Mouse (Mus musculus) heart, adult 10 weeks (tissue): Measurements from ENCODE around the gene Dctn2. TPM values are rescaled to one million over a fixed set of nuclear protein-coding genes. Genes with fewer than 3 reads are reported as not detected.

Source experiments
- polyA plus RNA-seq: library from polyadenylated mRNA; stranded (reverse); fragments of 350-450 nt; fragmentation: Illumina TruSeq; extraction: RNeasy Lipid Tissue Mini Kit (QIAGEN cat#74804); gene quantifications from one replicate; pipeline ENCODE4 v1.2.3, GENCODE M21; 2014; ENCODE audit warnings: low read depth, low replicate concordance

Dctn2 gene
- 139 TPM for polyA plus RNA-seq

DNA sequence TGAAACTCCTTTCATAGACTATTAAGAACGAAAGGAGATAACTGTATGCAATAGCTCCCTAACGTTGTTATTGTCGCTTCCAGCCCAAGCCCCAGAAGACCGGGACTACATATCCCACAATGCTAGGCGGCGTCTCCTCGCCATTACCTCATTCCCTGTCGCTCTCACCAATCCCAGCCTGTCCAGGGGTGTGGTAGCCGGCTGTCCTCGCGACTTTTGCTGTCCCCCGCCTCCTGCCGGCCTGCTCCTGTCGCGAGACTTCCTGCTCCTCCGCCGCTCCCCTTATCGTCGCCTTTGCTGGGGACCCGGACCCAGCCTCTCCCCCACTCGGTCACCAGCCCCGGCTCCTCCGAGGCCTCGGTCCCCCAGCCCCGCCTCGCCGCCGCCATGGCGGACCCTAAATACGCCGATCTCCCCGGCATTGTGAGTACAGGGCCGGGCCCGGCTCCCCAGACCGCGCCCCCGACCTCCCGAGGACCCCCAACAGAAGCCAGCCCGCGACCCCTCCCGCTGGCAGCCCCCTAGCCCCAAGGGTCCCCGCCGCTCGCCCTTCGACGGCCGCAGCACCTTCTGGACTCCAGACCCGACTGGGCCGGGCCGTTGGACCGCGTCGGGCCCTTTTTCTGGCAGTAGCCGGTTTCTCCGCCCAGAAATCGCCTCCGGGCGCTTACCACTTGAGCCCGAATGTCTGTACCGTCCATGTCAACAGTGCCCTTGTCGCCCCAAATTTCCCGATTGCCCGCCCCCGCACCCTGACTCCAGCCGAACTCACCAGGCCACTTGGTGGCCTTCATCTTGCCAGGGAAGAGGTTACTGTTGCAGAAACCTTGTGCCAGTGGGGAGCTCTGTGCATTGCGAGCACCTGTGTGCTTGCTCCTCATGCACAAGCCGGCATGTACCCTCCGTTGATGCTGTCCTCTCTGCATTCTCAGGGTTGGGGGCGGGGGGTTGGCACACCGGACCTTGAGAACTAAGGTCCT is at the start of gene Dctn2:
Gene Dctn2 (plus strand): TSS at position 257 of the 980 bp plus-strand sequence.

DNA sequence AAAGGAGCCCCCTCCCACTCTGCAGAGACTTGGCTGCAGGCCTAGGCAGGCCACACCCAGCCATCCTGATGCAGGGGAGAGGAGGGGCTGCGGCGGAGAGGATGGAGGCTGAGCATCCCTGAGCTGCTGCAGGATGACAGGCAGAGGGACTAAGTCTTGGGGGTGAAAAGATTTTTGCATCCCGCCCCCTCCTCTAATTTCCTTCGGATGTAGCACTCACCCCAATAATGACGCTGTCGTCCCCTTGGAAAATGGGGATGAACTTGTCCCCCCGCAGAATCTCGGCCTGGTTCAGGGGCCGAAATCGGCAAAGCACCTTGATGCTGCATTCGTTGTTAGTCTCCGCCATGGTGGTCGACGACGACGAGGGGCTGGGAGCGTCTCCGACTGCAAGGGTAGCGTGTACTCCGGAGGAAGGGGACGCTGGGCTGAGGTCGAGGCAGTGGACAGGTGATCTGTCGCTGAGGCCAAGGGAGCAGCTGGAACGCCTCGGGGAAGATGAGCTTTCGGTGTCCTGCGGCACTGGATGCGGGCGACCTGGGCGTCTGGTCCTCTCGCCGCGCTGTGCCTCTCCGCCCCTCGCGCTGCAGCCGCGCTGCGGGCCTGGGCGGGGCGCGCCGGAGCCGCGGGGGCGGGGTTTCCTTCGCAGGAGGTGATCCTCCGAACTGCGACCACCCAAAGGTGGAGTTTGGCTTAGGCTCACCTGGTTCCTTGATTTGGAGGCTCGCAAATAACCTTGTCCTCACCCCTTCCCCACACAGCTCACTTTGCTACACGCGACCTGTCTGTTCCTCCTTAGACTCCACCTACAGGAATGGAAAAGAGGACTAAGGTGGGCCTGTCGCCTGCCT is 3.4 kb upstream of the Dctn2 start, which contains the start of gene Kif5a:
Gene Kif5a (minus strand): TSS at position 801 of the 851 bp plus-strand sequence.

GRCm38 (mm10) chr10:127288800-127289572 is 22.8 kb downstream of the Dctn2 start, which contains the start of gene Mbd6:
Gene Mbd6, minus strand, starts transcription at chr10:127289018.

DNA sequence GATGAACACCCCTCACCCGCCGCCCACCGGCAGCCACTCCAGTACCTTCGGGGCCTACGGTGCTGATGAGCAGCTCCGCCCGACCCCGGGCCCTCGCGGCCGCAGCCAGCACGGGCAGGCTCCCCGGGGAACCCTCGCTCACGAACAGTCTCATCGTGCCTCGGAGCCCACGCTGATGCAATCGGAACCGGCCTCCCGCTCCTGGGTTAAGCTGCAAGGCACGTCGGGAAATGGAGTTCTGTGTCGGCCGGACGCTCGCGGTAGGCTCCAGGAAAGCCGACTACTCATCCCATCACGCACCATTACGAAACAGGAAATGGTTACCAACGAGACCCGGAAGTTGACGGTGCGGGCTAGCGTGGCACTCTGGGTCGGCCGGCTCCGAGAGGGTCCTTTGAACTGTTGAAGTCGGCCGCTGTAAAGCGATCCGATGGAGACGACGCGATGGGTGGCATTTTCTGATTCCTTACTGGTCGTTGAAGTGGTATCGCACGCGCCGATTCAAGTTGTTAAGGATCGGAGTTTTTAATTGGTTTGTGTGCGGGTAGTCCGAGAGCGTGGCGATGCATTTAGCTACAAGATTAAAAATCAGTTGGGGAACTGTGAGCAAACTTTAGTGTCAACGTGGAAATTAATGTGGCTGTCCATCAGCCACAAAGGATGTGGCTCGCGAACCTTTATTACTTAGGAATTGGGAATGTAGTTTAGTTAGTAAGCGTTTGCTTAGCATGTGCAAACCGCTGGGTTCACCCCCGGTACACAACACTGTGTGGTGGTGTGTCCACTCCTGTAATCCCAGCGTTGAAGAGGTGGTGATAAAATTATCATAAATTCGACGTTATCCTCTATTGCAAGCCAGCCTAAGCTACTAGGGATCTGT is 45.5 kb downstream of the Dctn2 start, which contains the start of gene Mars:
Gene Mars (minus strand): TSS at position 311 of the 880 bp plus-strand sequence.

DNA sequence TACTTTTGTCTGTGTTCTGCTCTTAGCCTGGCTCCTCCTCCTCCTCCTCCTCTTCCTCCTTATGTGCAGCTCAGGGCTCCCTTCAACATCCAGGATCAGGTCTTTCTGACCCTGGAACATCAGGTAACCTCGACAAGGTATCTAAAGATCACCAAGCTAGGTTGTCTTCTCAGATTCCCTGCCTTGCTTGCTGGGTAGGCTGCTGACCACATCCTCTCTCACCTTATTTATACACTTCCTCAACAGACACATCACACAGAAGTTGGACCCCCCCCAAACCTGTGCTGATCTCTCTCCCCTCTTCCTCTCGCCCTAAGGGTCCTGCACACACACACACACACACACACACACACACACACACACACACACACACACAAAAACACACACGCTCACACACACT is 55.5 kb downstream of the Dctn2 start, which contains the start of gene Arhgap9:
Gene Arhgap9 (plus strand): TSS at position 344 of the 400 bp plus-strand sequence.

Other genes starting within 250 kb of the Dctn2 start
- 50.1 TPM for gene Tsfm, start 235.5 kb upstream of the Dctn2 start, polyA plus RNA-seq
- 17.0 TPM for gene Mettl1, start 225.0 kb upstream of the Dctn2 start, polyA plus RNA-seq
- not detected for gene Eef1akmt3, start 224.9 kb upstream of the Dctn2 start, polyA plus RNA-seq
- not detected for gene Cyp27b1, start 218.1 kb upstream of the Dctn2 start, polyA plus RNA-seq
- 3.0 TPM for gene March9, start 206.2 kb upstream of the Dctn2 start, polyA plus RNA-seq
- gene Cdk4, start 202.8 kb upstream of the Dctn2 start, polyA plus RNA-seq = 104 TPM
- 65.6 TPM for gene Tspan31, start 196.1 kb upstream of the Dctn2 start, polyA plus RNA-seq
- 2.9 TPM for gene Agap2, start 191.1 kb upstream of the Dctn2 start, polyA plus RNA-seq
- 36.6 TPM for gene Os9, start 145.2 kb upstream of the Dctn2 start, polyA plus RNA-seq
- 1.5 TPM for gene B4galnt1, start 101.1 kb upstream of the Dctn2 start, polyA plus RNA-seq
- gene Slc26a10, start 85.7 kb upstream of the Dctn2 start, polyA plus RNA-seq = 26.9 TPM
- 23.2 TPM for gene Arhgef25, start 76.3 kb upstream of the Dctn2 start, polyA plus RNA-seq
- gene Dtx3, start 70.6 kb upstream of the Dctn2 start, polyA plus RNA-seq = 53.5 TPM
- gene Pip4k2c, start 54.8 kb upstream of the Dctn2 start, polyA plus RNA-seq = 35.2 TPM
- 0.89 TPM for gene Kif5a, start 3.0 kb upstream of the Dctn2 start, polyA plus RNA-seq
- gene Mbd6, start 22.6 kb downstream of the Dctn2 start, polyA plus RNA-seq = 18.0 TPM
- 49.6 TPM for gene Mars, start 45.4 kb downstream of the Dctn2 start, polyA plus RNA-seq
- gene Arhgap9, start 55.6 kb downstream of the Dctn2 start, polyA plus RNA-seq = 2.8 TPM
- 1.3 TPM for gene Gli1, start 75.6 kb downstream of the Dctn2 start, polyA plus RNA-seq
- not detected for gene Inhbe, start 88.0 kb downstream of the Dctn2 start, polyA plus RNA-seq
- gene Inhbc, start 104.1 kb downstream of the Dctn2 start, polyA plus RNA-seq = not detected
- gene R3hdm2, start 114.0 kb downstream of the Dctn2 start, polyA plus RNA-seq = 142 TPM
- gene Stac3, start 235.3 kb downstream of the Dctn2 start, polyA plus RNA-seq = 1.7 TPM
- 37.8 TPM for gene Ndufa4l2, start 248.6 kb downstream of the Dctn2 start, polyA plus RNA-seq